21 mouse cellular contexts compared by ENCODE assay signal in genomic region chrX:58702152-58702741, GRCm38 (mm10).
DNase-seq lines count a peak whose midpoint lies in the region; ATAC-seq lines count a peak whose summit lies in the region.
"Had no signal": no experiment of that assay in that cellular context is flagged by ENCODE, and none has a peak within 500 bp of the region (broad histone marks: within the 10 kb centered on the region; RNA-seq: fewer than 3 reads in every experiment).

No protein-coding gene starts in this region.

- H3K4me1 ChIP-seq in forebrain, embryonic 15.5 days: 0 out of 2 replicates have a peak, but pooled peaks cover 3% of the 10 kb centered on the region
- no peaks in the 10 kb centered on the region for H3K4me1 ChIP-seq in forebrain, embryonic 12.5 days
- H3K4me1 ChIP-seq in forebrain, embryonic 16.5 days (replicated peaks; ENCODE audit: control insufficient read depth, insufficient read depth, low read length): peaks cover 2% of the 10 kb centered on the region
- H3K4me1 ChIP-seq in kidney, embryonic 15.5 days: no peaks in the 10 kb centered on the region
- H3K4me1 ChIP-seq: embryonic facial prominence, embryonic 12.5 days had no signal

- no peaks in the 10 kb centered on the region for H3K27me3 ChIP-seq in forebrain, embryonic 15.5 days
- no peaks in the 10 kb centered on the region for H3K27me3 ChIP-seq in forebrain, embryonic 12.5 days
- no peaks in the 10 kb centered on the region for H3K27me3 ChIP-seq in forebrain, embryonic 16.5 days (replicated peaks; ENCODE audit: control insufficient read depth, insufficient read depth, low read length)
- H3K27me3 ChIP-seq in kidney, embryonic 15.5 days: no peaks in the 10 kb centered on the region
- H3K27me3 ChIP-seq: embryonic facial prominence, embryonic 12.5 days had no signal

- intact Hi-C loops in left cerebral cortex, postnatal 25 days (cut with DNase I): no loop called here

- 51% methylated on average over 4 of the region's 4 CpGs for WGBS in forebrain, embryonic 15.5 days
- WGBS in forebrain, embryonic 12.5 days: 76% methylated on average over 4 of the region's 4 CpGs
- 41% methylated on average over 4 of the region's 4 CpGs for WGBS in forebrain, embryonic 16.5 days
- 72% methylated on average over 4 of the region's 4 CpGs for WGBS in kidney, embryonic 15.5 days

- peak; percentile 2 to 3 for DNase-seq in left cerebral cortex, postnatal 25 days (ENCODE audit: low spot score in 2 of 2)
- no peak for DNase-seq in left cerebral cortex, adult 11 months (ENCODE audit: low spot score)
- peak; percentile 4 to 13 for DNase-seq in layer of hippocampus, postnatal 10 days (ENCODE audit: low spot score in 2 of 2)
- DNase-seq: B cell, adult 2 months; cerebellum, adult 9-10 months; gastrocnemius, postnatal 14 days; heart, adult 18-20 months; heart, postnatal 36 days; kidney, adult 11 months; lung, adult 2 months; lung, postnatal 36 days; right cerebral cortex, postnatal 4 days; thymus, adult 2 months had no signal

- no peak overlapping the region for H3K4me2 ChIP-seq in forebrain, embryonic 15.5 days (replicated peaks)
- no peak overlapping the region for H3K4me2 ChIP-seq in forebrain, embryonic 12.5 days
- no peak overlapping the region for H3K4me2 ChIP-seq in forebrain, embryonic 16.5 days (ENCODE audit: low read length)
- no peak overlapping the region for H3K4me2 ChIP-seq in kidney, embryonic 15.5 days
- H3K4me2 ChIP-seq: embryonic facial prominence, embryonic 12.5 days; liver, embryonic 11.5 days had no signal

- H3K4me3 ChIP-seq in forebrain, embryonic 15.5 days: no peak overlapping the region
- H3K4me3 ChIP-seq in forebrain, embryonic 12.5 days (replicated peaks): no peak overlapping the region
- no peak overlapping the region for H3K4me3 ChIP-seq in forebrain, embryonic 16.5 days (replicated peaks; ENCODE audit: low read length)
- H3K4me3 ChIP-seq in kidney, embryonic 15.5 days (replicated peaks): no peak overlapping the region
- H3K4me3 ChIP-seq: embryonic facial prominence, embryonic 12.5 days had no signal

- no peaks in the 10 kb centered on the region for H3K9me3 ChIP-seq in forebrain, embryonic 15.5 days
- H3K9me3 ChIP-seq in forebrain, embryonic 12.5 days: no peaks in the 10 kb centered on the region
- no peaks in the 10 kb centered on the region for H3K9me3 ChIP-seq in forebrain, embryonic 16.5 days (ENCODE audit: control insufficient read depth, low read length)
- no peaks in the 10 kb centered on the region for H3K9me3 ChIP-seq in kidney, embryonic 15.5 days (replicated peaks)
- H3K9me3 ChIP-seq: embryonic facial prominence, embryonic 12.5 days had no signal

- peak overlapping the region; percentile 52 for H3K27ac ChIP-seq in forebrain, embryonic 15.5 days (replicated peaks)
- H3K27ac ChIP-seq in forebrain, embryonic 12.5 days: no peak overlapping the region
- H3K27ac ChIP-seq in forebrain, embryonic 16.5 days (ENCODE audit: low read length): peak overlapping the region; percentile 42
- H3K27ac ChIP-seq in kidney, embryonic 15.5 days: no peak overlapping the region
- H3K27ac ChIP-seq: embryonic facial prominence, embryonic 12.5 days; kidney, postnatal 0 days had no signal

- ATAC-seq in forebrain, embryonic 15.5 days (replicated peaks): peak; percentile 80
- no peak for ATAC-seq in forebrain, embryonic 12.5 days (ENCODE audit: low FRiP score)
- ATAC-seq in forebrain, embryonic 16.5 days: peak; percentile 79
- no peak for ATAC-seq in kidney, embryonic 15.5 days (replicated peaks; ENCODE audit: low FRiP score)
- ATAC-seq: midbrain, embryonic 16.5 days had no signal

- H3K9ac ChIP-seq in forebrain, embryonic 15.5 days (replicated peaks): no peak overlapping the region
- H3K9ac ChIP-seq in forebrain, embryonic 12.5 days: no peak overlapping the region
- no peak overlapping the region for H3K9ac ChIP-seq in forebrain, embryonic 16.5 days (replicated peaks; ENCODE audit: low read depth, low read length)
- H3K9ac ChIP-seq in kidney, embryonic 15.5 days: no peak overlapping the region
- H3K9ac ChIP-seq: embryonic facial prominence, embryonic 12.5 days had no signal

- no peaks in the 10 kb centered on the region for H3K36me3 ChIP-seq in forebrain, embryonic 15.5 days
- no peaks in the 10 kb centered on the region for H3K36me3 ChIP-seq in forebrain, embryonic 12.5 days (replicated peaks)
- no peaks in the 10 kb centered on the region for H3K36me3 ChIP-seq in forebrain, embryonic 16.5 days (ENCODE audit: control insufficient read depth, insufficient read depth)
- no peaks in the 10 kb centered on the region for H3K36me3 ChIP-seq in kidney, embryonic 15.5 days
- H3K36me3 ChIP-seq: embryonic facial prominence, embryonic 12.5 days had no signal

Comparison
In these comparisons a context has a peak if more than half of its experiments do, and no peak if none do; other contexts are left out.
1. ATAC-seq: peak in forebrain, embryonic 15.5 days (single experiment) and forebrain, embryonic 16.5 days (single experiment); none in forebrain, embryonic 12.5 days (single experiment) and kidney, embryonic 15.5 days (single experiment).
2. H3K27ac ChIP-seq: peak in forebrain, embryonic 15.5 days (single experiment) and forebrain, embryonic 16.5 days (single experiment); none in forebrain, embryonic 12.5 days (single experiment) and kidney, embryonic 15.5 days (single experiment).